Mouse (Mus musculus) urinary bladder, postnatal 14 days (tissue): Measurements from ENCODE around the gene Tmem60.
A peak's percentile ranks its signal among the peaks of the same experiment; 100 is the strongest.

Experiments used
- DNase-seq: peaks from one replicate; pipeline ENCODE4 v3.0.0; 2021; ENCODE audit warnings: low spot score

Gene Tmem60

GRCm38 (mm10) chr5:20881915-20882800 is at the start of gene Tmem60, which contains the start of gene Phtf2:
TSS of gene Tmem60 (plus strand) at chr5:20882191.
TSS of gene Phtf2 (minus strand) at chr5:20882124.
- peak; percentile 99 for DNase-seq

- DNase-seq: no peak
Measured at GRCm38 (mm10) chr5:20834399-20834798, 47.6 kb upstream of the Tmem60 start.

- DNase-seq: no peak
Measured at GRCm38 (mm10) chr5:20837082-20837481, 44.9 kb upstream of the Tmem60 start.

- DNase-seq: no peak
Measured at GRCm38 (mm10) chr5:20843405-20843804, 38.6 kb upstream of the Tmem60 start.

- DNase-seq: no peak
Measured at GRCm38 (mm10) chr5:20843816-20844215, 38.2 kb upstream of the Tmem60 start.

GRCm38 (mm10) chr5:20847010-20847409 is 35.0 kb upstream of the Tmem60 start:
- DNase-seq: no peak

GRCm38 (mm10) chr5:20855066-20855465 is 26.9 kb upstream of the Tmem60 start:
- no peak for DNase-seq

- DNase-seq: no peak
Measured at GRCm38 (mm10) chr5:20858404-20858803, 23.6 kb upstream of the Tmem60 start.

- no peak for DNase-seq
Measured at GRCm38 (mm10) chr5:20860565-20860964, 21.4 kb upstream of the Tmem60 start.

GRCm38 (mm10) chr5:20861901-20862300 is 20.1 kb upstream of the Tmem60 start:
- DNase-seq: no peak

GRCm38 (mm10) chr5:20864216-20864969 is 17.6 kb upstream of the Tmem60 start:
- no peak for DNase-seq

- no peak for DNase-seq
Measured at GRCm38 (mm10) chr5:20865193-20865755, 16.7 kb upstream of the Tmem60 start.

- no peak for DNase-seq
Measured at GRCm38 (mm10) chr5:20873146-20873545, 8.8 kb upstream of the Tmem60 start.

- DNase-seq: no peak
Measured at GRCm38 (mm10) chr5:20876934-20877426, 5.0 kb upstream of the Tmem60 start.

GRCm38 (mm10) chr5:20880386-20880785 is 1.6 kb upstream of the Tmem60 start:
- no peak for DNase-seq

- DNase-seq: peak; percentile 46
Measured at GRCm38 (mm10) chr5:20880797-20881775, 905 bp upstream of the Tmem60 start.

- no peak for DNase-seq
Measured at GRCm38 (mm10) chr5:20884036-20884620, 2.1 kb downstream of the Tmem60 start.

- no peak for DNase-seq
Measured at GRCm38 (mm10) chr5:20897446-20898167, 15.6 kb downstream of the Tmem60 start.

- DNase-seq: no peak
Measured at GRCm38 (mm10) chr5:20904647-20905046, 22.7 kb downstream of the Tmem60 start.

- no peak for DNase-seq
Measured at GRCm38 (mm10) chr5:20905437-20905836, 23.4 kb downstream of the Tmem60 start.
